Mouse (Mus musculus): ENCODE measurements around the gene Kpna4. TPM values are rescaled to one million over a fixed set of nuclear protein-coding genes. Genes with fewer than 3 reads are reported as not detected.

Gene Kpna4
- total RNA-seq, 2 experiments from 2014 or later: 65.2 to 68.3 TPM

DNA sequence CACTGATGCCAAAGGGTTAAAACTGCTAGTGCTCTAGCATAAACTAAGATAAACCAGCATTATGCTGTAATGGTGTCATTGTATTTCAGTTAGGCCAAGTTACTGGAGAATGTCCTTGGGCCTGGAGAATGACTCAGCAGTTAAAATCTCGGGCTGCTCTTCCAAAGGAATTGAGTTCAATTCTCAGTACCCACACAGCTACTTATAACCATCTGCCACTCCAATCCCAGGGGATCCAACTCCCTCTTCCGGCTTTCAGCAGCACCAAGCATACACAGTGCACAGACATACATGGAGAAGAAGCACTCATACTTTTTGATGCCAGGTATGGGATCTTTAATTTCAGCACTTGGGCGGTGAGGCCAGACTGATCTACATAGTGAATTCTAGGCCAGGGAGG, 8.1 kb downstream of the Kpna4 start:
- intact Hi-C loops (cut with DNase I): no loop called here

DNA sequence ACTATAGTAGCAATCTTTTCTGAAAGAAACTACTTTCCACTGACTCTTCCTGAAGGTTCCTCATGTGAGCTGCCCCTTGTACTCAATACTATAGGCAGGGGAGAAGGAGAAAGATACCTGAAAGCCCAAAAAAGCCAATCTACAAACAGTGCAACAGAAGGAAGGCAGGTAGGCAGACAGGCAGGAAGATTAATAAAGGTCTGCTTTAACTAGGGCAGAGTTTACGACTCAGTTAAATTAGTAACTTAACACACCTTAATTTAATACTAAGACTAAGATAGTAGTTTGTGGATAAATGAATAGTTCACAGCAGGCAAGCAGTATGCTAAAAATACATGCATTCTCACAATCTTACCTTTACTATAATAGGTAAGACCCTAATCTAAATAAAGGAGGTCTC, 12.2 kb downstream of the Kpna4 start:
- intact Hi-C loops (cut with DNase I): no loop called here
- no peak for DNase-seq

More for the DNA sequence above, 8.1 kb downstream of the Kpna4 start:
- DNase-seq: peak in 1 of 2 experiments; percentile 10

DNA sequence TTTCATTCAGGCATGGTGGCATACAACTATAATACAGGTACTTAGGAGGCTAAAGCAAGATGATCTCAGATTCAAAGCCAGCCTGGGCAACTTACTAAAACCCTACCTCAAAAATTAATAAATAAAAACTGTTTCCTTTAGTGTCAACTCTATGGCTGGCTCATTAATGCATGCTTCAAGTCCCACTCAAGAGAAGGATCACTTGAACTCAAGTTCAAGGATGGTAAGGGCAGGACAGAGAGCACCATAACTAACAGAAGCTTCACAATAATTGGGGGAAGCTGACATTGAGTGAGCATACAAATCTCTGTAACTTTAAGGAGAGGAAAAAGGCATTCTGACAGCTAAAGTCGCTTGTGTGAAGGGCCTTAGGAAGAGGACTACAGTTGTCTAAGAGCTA, 13.0 kb downstream of the Kpna4 start:
- intact Hi-C loops (cut with DNase I): no loop called here
- no peak for DNase-seq

DNA sequence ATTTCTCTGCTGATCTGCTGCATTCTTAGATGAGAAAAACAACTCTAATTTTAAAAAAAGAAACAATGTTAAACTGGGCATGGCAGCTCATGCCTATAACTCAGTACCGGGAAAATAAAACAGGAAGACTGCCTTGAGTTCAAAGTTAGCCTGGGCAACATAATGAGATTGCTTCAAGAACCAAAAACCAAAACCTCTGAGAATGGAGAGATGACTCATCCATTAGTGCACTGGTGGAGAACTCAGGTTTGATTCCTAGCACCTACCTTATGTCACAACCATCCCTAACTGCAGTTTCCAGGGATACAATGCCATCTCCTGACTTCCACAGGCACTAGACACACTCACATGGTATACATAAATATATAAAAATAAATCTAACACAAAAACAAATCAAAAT, 17.8 kb downstream of the Kpna4 start:
- intact Hi-C loops (cut with DNase I): no loop called here
- no peak for DNase-seq

DNA sequence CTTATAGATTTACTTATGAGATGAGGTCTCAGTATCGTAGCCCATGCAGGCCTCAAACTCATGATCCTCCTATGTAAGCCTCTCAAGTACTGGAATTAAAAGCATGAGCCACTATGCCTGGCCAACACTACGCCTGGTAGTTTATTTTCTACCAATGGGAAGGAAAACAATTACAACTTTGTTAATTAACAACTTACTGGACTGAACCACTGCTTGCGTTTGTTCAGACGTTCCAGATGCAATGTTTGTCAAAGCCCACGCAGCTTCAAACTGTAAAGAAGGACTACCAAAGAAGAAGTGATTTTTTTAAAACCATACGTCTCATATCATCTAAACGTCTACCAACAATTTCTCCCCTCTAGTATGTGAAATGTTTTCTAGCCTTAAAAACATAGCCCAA, 32.5 kb downstream of the Kpna4 start:
- intact Hi-C loops (cut with DNase I): no loop called here

DNA sequence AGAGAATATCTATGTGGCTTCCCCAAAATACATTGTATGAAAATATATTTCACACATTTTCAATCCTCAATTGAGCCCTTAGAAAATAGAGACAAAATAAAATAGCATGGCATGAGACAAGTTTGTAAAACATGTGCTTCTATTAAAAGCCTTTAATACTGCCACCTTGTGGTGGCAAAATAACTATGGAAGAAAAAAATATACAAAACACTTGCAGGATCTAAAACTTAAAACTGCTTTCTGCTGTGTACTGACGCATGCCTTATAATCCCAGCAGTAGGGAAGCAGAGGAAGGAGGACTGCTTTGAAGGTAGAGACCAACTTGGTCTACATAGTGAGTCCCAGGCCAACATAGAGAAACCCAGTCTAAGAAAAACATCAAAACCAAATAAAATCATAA, 62.9 kb downstream of the Kpna4 start:
- intact Hi-C loops (cut with DNase I): loop anchor here (10.0 kb wide), 1 partner anchor 349 kb away; no protein-coding TSS in a partner anchor
- DNase-seq: no peak

More for the DNA sequence above, 32.5 kb downstream of the Kpna4 start:
- no peak for DNase-seq

DNA sequence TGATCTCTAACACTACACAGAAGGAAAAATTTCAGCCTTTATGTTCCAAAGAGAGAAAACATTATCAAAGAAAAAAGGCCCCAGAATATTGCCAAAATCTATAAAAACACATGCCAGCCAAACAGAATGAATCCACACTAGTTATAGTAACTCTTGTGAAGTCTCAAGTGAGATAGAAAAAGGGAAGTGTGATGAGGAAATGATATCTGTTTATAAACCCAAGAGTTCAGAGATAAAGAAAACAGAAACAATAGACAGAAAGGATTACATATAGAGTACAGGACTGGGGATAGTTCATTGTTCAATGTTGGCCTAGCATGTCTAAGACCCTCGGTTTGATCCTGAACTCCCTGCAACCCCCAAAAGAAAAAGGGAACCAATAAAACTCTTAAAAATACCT, 64.1 kb downstream of the Kpna4 start:
- intact Hi-C loops (cut with DNase I): loop anchor here (10.0 kb wide), 1 partner anchor 348 kb away; no protein-coding TSS in a partner anchor
- no peak for DNase-seq

DNA sequence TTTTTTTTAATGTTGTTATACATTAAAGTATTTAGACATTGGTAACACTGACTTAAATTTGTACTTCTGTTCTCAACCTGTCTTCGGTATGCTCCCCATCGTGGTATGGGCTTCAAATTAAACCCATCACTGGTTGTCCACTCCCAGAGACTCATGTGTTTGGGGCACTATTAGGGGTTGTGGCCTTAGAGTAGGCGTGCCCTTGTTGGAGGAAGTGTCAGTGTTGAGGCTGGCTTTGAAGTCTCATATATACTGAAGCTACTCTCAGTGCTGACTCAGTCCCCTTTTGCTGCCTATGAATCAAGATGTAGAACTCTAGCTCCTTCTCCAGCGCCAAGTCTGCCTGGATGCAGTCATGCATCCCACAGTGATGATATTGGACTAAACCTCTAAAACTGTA, 66.2 kb downstream of the Kpna4 start:
- intact Hi-C loops (cut with DNase I): loop anchor here (10.0 kb wide), 1 partner anchor 346 kb away; no protein-coding TSS in a partner anchor
- no peak for DNase-seq

DNA sequence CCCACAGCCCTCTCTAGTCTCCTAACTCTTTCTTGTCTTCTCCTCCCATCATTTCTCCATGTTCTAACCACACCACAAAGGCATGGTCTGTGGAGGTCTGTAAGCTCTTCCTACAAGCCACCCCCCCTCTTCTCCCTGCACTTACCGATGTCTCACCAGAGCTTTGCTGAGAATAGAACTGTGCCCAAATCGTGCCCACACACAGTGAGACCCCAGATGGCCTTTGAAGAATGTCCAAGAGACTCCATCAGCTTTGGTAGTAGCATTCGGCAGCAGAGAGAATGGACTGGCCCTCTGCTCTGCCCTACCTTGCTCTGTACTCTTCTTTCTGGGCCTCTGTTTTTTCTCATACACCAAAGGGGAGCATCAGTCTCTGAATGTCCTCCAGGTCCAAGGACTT, 71.0 kb downstream of the Kpna4 start:
- no peak for DNase-seq
- intact Hi-C loops (cut with DNase I): no loop called here

DNA sequence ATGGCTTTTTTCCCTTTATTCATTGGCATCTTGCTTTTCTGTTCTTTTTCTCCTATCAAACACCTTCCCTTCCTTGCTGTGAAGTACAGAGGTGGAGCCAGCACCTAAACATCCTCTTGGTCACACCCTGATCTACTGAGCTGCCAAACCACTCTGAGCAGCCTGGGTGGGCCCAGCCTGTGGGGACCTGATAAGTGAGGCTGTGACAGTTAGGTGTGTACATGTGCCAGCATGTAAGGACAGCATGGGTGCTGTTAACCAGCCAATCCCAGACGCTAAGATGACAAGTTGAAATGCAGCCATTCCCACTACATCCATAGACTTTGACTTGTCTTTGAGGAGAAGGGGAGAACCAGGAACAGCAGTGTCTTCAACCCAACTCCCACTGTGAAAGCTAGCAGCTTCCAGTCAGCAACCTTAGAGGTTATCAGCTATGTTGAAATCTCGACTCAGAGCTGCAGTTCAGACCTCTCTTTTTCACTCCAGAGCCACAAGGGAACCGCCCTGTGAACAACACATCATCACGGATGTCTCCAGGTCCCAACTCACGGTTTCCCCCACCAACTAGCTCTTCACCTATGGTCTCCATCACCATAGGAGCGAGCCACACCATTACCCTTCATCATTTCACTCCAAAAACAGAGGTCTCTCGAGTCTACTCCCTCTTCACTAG, 72.0 kb downstream of the Kpna4 start:
- intact Hi-C loops (cut with DNase I): no loop called here
- DNase-seq: no peak

DNA sequence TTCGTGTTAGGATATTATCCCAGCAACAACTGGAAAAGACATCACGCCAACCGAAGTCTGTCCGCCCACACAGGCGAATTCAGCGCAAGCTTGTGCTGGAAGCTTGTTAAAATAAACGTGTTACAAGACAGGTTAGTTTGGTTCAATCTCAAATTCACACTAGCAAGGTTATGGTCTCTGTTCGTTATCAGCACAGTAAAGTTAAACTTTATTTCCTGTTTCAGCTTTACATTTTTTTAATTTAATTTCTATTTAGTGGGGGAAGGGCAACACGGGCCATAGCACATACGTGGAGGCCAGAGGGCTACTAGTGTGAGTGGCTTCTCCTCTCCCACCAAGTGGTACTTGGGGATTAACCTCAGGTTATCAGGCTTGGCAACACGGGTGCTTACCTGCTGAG, 75.0 kb downstream of the Kpna4 start:
- DNase-seq: no peak
- intact Hi-C loops (cut with DNase I): no loop called here

DNA sequence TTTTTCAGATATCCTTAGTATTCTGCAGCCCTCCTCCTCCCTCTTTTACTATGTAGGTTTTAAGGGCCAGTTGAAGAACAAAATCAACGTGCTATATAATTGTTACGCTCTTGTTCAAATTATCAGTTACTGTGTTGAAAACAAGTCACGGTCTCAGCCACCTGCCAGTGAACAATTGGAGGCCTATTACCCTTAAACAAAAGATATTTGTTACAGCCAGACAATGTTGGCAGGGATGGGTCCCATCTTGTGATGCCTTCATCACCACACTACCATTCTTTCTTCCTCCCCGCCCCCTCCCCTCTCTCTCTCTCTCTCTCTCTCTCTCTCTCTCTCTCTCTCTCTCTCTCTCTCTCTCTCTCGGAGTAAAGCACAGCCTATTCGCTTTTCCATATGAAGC, 77.9 kb downstream of the Kpna4 start:
- DNase-seq: no peak
- intact Hi-C loops (cut with DNase I): no loop called here

DNA sequence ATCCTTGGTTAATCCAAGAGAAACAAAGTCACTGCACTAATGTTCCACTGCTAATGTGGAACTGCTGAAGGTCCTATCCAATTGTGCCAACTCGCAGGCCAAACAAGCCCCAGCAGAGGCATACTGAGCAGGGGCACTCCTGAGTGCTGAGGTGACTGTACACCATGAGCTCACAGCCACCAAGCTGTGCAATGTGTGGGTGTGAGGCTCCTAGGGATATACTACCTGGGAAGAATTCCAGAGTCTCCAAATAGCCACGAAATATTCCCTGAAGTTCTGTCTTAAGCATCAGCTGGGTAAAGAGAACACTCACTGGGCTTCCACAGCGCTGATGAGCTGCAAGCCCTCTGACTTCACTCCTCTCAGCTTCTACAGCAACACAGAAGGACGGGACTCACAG, 79.2 kb downstream of the Kpna4 start:
- intact Hi-C loops (cut with DNase I): no loop called here
- no peak for DNase-seq

DNA sequence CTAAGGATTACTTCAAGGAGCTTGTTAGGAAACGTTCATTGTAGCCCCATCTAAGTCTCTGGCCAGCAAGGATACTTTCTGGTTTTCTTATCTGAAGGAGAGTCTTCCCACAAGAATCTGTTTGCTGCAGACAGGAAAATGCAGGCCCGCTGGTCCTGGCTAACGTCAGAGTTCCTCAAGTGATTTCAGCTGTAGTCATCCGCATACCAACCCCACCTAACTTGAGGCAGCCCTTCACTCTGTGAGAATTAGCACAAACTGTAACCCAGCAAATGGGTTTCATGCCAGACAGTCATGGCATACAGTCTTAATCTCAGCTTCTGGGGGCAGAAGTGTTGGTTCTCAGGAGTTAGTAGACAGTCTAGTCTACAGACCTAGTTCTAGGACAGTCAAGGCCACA, 80.4 kb downstream of the Kpna4 start:
- intact Hi-C loops (cut with DNase I): no loop called here
- no peak for DNase-seq

DNA sequence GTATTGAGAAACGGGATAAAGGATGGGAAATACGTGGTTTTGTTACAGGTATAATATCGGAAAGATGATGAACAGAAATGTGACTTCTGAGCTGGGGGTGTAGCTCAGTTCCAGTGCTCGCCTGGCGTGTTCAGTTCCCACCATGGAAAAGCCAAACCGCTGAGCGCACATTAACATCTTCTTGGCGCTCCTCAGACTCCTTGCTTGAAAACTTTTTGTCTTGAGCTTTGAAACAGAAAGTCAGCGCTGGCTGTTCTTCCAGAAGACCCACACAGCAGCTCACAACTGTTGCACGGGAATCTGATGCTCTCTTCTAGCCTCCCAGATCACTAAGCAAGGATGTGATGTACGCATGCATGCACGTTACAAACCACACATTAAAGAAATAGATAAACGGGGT, 81.2 kb downstream of the Kpna4 start:
- intact Hi-C loops (cut with DNase I): no loop called here
- DNase-seq: no peak

DNA sequence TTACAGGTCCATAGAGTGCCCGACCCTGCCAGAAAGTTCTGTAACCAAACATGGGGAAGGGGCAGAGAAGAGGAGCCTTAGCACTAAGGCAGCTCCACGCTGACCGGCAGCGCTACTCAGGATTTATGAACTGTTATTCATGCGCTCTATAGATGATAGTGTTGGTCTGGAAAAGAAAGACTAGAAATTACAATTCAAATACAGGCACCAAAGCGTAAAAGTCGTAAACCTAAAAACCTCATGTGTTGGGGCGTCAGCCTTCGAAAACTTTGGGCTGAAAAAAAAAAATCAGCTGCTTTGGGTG, 81.6 kb downstream of the Kpna4 start:
- intact Hi-C loops (cut with DNase I): no loop called here
- DNase-seq: no peak

DNA sequence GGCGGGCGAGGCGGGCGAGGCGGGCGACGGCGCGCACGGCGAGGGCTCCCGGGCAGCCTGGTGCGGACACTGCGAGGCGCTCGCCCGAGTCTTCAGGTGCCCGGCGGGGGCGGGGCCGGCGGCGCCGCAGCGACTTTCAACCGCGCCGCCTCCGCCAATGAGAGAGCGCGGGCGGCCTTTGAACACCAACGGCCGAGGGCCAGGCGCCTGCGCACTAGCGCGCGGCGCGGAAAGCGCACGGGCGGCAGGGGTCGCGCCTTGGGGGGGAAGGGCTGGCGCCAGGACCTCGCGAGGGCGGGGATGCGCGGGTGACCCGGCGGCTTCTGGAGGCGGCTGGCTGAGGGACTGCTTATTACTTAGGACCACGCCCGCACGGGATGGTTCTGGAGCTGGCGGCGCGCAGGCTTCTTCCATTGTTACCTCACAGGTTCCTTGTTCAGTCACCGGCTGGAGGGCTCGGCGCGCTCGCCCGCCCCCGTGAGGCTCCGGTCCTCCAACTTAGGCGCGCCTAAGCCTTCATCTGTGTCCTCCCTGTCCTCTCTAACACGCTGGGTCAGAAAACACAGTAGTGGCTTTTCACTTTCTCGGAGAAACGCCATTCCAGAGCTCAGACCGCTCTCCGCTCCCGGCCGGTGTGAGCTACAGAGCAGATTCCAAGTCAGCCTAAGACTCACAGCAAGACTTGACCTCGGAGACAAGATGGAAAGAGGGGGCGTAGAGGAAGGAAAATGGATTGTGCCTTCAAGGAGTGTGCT, 82.1 kb downstream of the Kpna4 start, which contains the start of gene Trim59:
Gene Trim59, minus strand, starts transcription at position 111 of the 755 bp plus-strand sequence.
- peak; percentile 89 to 94 for DNase-seq
- intact Hi-C loops (cut with DNase I): no loop called here

DNA sequence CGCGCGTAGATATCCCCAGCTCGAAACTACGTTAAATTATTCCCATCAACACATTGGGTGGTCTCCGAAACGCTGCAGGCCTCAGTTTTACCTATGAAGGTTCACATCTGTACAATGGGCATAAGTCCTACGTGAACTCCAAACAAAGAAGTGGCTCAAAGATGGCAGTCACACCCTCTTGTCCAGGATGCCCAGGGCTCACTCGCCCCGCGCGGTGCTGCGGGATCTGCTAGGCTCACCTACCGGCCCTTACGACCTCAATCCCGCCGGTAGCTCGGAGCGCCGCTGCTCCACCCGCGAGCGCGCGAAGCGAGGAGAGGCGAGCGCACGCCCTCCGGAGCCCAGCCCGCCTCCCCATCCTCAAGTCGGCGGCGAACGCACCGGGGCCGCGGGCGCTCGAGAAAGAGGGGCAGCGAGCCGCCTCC, 82.7 kb downstream of the Kpna4 start:
- no peak for DNase-seq
- intact Hi-C loops (cut with DNase I): no loop called here

DNA sequence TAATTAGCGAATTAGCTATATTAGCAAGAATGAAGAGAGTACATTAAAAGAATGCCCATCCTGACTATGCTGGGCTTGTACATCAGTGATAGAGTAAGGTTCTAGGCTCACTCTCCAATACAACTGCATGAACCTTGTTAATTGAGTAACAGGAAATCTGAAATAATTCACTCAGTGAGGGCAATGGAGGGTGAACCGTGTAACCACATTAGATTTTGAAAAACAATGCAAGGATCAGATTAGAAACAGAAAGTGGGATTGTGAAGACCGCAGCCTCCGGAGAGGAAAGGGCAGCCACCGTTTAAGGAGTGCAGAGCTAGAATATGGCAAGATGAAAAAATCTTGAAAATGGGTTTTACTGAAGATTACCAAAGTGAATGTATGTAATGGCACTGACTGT, 85.6 kb downstream of the Kpna4 start:
- DNase-seq: no peak
- intact Hi-C loops (cut with DNase I): loop anchor here (2.0 kb wide), 1 partner anchor 34 kb away; no protein-coding TSS in a partner anchor

DNA sequence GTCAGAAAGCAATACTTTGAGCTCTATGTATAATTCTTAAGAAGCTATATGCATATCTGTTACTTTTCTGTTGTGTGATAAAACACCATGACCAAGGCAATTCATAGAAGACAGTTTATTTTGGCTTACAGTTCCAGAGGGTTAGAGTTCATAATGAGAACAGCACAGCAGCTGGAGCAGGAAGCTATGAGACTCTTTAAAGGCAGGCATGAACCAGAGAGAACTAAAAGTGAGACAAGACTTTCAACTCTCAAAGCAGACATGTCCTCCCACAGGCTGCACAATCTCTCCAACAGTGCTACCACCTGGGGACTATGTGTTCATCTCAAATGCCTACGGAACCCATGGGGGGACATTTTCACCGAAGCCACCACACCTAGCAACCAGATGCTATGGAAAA, 86.8 kb downstream of the Kpna4 start:
- no peak for DNase-seq
- intact Hi-C loops (cut with DNase I): loop anchor here (2.0 kb wide), 1 partner anchor 33 kb away; no protein-coding TSS in a partner anchor

DNA sequence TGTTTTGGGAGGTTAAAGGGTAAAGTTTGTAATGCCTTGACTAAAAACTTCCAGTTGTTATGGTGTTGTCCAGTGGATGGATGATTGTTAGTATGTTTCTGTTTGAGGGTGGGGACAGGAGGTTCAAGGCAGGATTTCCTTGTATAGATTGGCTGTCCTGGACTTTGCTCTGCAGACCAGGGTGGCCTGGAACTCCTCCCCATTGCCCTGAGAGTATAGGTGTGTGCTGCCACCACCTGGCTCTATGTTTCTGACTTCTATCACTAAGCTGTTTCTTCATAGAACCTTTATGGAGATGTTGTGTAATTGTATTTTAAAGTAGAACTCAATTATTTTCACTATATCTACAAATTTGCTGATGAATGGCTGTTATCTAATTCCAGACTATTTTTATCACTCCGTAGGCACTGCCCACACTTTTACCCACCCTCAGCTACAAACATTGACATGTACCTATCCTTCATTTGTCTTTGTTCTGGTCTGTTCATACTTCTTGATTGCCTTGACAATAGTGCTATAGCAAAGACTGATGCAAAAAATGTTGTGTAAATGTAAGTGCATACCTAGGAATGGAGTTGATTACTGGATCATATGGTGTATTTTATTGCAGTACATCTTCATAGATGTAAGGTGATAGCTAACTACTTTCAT, 100.7 kb downstream of the Kpna4 start:
- intact Hi-C loops (cut with DNase I): no loop called here
- DNase-seq: no peak

DNA sequence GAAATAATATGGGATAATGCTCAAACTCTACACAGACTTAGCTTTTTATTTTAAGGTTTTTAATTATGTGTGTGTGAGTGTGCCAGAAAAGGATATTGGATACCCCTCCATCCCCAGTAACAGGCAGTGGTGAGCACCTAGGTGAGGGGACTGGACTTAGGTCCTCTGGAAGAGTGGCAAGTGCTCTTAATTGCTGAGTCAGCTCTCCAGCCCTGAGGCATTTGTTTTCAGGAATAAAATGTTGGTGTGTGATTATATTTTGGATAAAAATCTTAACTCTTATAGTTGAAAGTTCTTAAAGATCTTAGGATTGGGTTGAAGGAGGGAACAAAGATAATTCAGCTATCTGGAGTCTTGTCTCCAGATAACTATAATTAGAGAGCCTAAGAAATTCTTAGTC, 106.1 kb downstream of the Kpna4 start:
- intact Hi-C loops (cut with DNase I): no loop called here
- no peak for DNase-seq

All from heart, postnatal 14 days (tissue).